Mouse (Mus musculus): ENCODE measurements around the gene Gcnt2. TPM values are rescaled to one million over a fixed set of nuclear protein-coding genes. Genes with fewer than 3 reads are reported as not detected.
"Not testable (repeated sequence)": the region's sequence is repeated elsewhere in the genome, so short reads cannot be mapped to it uniquely, and the experiment has no call there.

Gene Gcnt2
- polyA plus RNA-seq, 1 experiment from 2014 or later, result 3.6 TPM

DNA sequence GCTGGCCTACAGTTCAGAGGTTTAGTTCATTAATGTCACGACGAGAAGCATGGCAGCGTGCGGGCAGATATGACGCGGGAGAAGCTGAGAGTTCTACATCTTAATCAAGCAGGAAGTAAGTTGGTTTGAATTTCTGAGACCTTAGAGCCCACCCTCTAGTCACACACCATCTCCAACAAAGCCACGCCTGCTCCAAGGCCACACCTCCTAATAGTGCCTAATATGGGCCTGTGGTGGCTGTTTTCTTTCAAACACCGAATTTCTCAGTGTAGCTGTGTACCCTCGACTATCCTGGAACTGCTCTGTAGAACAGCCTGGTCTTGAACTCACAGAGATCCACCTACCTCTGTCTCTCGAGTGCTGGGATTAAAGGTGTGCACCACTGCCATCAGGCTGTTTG, 108.1 kb downstream of the Gcnt2 start:
- ATAC-seq (ENCODE audit: low FRiP score), result no peak
- Histone ChIP-seq H3K27ac (no peak overlapping the region), H3K36me3 (replicated peaks) (no peaks in the 10 kb centered on the region), H3K9me3 (no peaks in the 10 kb centered on the region), H3K4me1 (no peaks in the 10 kb centered on the region), H3K27me3 (no peaks in the 10 kb centered on the region), H3K4me3 (replicated peaks) (no peak overlapping the region), H3K9ac (no peak overlapping the region), H3K4me2 (no peak overlapping the region)
- WGBS, result 87% methylated on average over 10 of the region's 10 CpGs

DNA sequence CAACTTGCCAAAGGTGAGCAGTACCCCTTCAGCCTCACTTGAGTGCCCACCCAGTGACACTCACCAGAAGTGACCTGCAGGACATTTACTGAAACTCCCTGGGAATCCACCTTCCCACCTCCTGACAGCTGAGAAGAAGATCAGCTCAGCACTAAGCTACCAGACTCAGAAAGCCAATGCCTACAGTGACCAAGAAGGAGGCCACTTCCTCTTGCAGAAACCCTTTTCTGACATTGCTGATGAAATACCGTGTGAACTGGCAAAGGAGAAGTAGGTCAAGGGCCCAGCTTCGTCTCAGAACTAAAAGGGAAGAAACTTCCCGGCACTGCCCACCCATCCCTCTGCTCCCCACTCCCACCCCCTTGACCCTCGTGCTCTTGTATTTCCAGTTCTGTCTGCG, 109.0 kb downstream of the Gcnt2 start:
- Histone ChIP-seq H3K4me1 (no peaks in the 10 kb centered on the region), H3K27me3 (no peaks in the 10 kb centered on the region)
- WGBS, result 86% methylated on average over 5 of the region's 5 CpGs

DNA sequence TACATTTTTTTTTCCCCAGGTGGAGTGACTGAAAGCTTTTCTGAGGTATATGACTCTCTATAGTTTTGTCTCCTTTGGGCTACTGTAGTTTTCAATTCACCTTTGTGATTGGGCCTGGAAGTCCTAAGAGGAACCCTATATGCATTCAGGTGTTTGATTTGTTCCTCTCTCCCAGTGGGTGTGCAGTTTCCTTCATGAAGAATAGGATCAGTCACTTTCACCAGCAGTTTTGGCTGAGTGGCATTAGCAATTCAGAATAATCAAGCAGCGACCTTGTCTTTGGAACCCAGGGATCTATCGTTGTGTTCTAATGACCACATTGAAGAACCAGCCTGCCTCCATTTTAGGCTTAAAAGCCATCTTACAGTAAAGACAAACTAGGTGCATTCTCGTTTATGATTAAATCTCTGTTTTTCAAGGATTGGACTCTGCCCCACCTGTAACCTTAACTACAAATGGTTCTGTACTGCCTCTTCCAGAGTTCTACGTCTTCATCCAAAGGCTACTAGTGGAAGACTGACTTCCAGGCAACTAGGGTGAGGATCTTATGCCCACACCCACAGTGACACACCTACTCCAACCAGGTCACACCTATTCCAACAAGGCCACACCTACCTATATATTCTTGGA, 110.3 kb downstream of the Gcnt2 start:
- H3K36me3 ChIP-seq (replicated peaks), result no peaks in the 10 kb centered on the region
- no peak for ATAC-seq (ENCODE audit: low FRiP score)
- no peak overlapping the region for H3K4me2 ChIP-seq
- H3K4me1 ChIP-seq, result no peaks in the 10 kb centered on the region
- no peak overlapping the region for H3K27ac ChIP-seq
- 92% methylated on average over 4 of the region's 4 CpGs for WGBS
- H3K27me3 ChIP-seq, result no peaks in the 10 kb centered on the region
- no peak overlapping the region for H3K4me3 ChIP-seq (replicated peaks)
- H3K9ac ChIP-seq, result no peak overlapping the region
- no peaks in the 10 kb centered on the region for H3K9me3 ChIP-seq

More for the DNA sequence above, 109.0 kb downstream of the Gcnt2 start:
- H3K27ac ChIP-seq, result no peak overlapping the region
- H3K4me3 ChIP-seq (replicated peaks), result no peak overlapping the region
- no peaks in the 10 kb centered on the region for H3K9me3 ChIP-seq
- no peaks in the 10 kb centered on the region for H3K36me3 ChIP-seq (replicated peaks)
- H3K4me2 ChIP-seq, result no peak overlapping the region
- ATAC-seq (ENCODE audit: low FRiP score), result no peak
- no peak overlapping the region for H3K9ac ChIP-seq

DNA sequence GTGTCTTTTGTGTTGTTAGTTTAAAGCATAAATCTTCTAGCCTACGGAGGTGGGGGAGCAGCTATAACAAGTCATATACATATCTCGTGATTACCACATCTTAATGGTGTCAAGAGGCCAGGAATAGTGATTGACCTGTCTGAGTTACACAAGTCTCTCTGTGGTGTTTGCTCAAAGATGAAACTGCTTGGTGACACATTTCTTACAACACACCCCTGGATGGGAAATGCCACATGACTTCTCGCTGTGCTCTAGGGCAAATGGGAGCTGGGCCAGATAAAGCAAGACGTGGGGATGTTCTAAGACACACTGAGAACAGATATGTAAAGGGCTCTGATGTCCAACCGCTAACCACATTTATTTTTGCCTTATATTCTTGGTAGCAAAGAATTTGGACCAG, 111.7 kb downstream of the Gcnt2 start:
- WGBS, result 94% methylated on average over 5 of the region's 5 CpGs
- Histone ChIP-seq H3K9ac (no peak overlapping the region), H3K4me1 (no peaks in the 10 kb centered on the region), H3K4me2 (no peak overlapping the region), H3K27ac (no peak overlapping the region), H3K36me3 (replicated peaks) (no peaks in the 10 kb centered on the region), H3K27me3 (no peaks in the 10 kb centered on the region), H3K9me3 (no peaks in the 10 kb centered on the region), H3K4me3 (replicated peaks) (no peak overlapping the region)
- ATAC-seq (ENCODE audit: low FRiP score), result no peak

DNA sequence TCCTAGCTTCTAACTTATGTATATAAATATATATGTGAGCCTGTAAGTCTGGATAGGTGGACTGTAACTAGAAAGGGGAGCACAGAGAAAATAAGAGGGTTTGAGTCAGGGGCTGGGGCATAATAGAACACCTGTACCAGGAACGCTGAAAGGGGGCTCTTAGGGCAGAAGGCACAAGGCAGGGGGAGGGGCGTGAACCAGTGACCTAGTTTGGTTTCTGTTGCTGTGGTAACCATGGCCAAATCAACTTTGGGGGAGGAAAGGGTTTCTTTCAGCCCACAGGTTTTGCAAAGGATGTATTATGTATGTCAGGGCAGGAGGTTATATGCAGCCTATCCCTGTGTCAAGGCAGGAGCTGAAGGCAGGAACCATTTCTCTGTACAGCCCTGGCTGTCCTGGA, 112.3 kb downstream of the Gcnt2 start:
- Histone ChIP-seq H3K27ac (no peak overlapping the region), H3K9me3 (no peaks in the 10 kb centered on the region), H3K4me1 (no peaks in the 10 kb centered on the region), H3K36me3 (replicated peaks) (no peaks in the 10 kb centered on the region), H3K4me2 (no peak overlapping the region), H3K4me3 (replicated peaks) (no peak overlapping the region), H3K9ac (no peak overlapping the region), H3K27me3 (no peaks in the 10 kb centered on the region)
- whole genome bisulfite sequencing, result 83% methylated on average over 2 of the region's 2 CpGs
- ATAC-seq (ENCODE audit: low FRiP score), result no peak

DNA sequence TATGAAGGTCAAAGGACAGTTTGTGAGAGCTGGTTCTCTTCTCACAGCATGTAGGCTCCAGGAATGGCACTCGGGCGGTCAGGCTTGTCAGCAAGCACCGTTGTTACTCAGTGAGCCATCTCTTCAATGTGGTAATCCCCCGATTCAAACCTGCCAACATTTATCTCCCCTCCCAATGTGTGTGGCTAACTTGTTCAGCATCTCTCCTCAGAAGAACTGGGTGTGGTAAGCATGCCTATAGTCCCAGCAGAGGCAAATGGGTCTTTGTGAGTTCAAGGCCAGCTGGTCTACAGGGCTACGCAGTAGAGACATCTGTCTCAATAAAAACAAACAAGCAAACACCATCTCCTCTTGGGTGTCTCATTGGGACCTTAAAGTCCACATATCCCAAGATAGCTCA, 113.4 kb downstream of the Gcnt2 start:
- WGBS, result 89% methylated on average over 5 of the region's 5 CpGs
- H3K4me2 ChIP-seq, result no peak overlapping the region

DNA sequence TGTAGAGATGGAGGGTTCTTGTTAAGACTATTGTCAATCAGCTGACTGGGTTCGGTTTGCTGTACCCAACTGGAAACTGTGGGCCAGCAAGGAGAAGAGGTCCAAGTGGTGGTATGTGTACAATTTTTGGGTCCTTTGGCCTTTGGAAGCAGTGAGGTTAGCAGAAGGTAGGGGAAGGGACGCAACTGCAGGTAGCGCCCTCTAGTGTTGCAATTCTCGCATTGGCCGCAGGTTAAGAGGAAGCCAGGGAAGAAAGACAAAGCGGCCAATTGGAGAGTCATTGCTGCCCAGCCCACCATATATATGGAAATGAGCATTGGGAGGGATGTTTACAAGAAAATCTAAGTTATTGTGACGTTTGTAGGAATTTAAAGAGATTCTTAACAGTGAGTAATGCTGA, 118.1 kb downstream of the Gcnt2 start:
- Histone ChIP-seq H3K27ac (no peak overlapping the region), H3K4me3 (replicated peaks) (no peak overlapping the region), H3K4me2 (no peak overlapping the region), H3K9ac (no peak overlapping the region), H3K27me3 (no peaks in the 10 kb centered on the region), H3K9me3 (no peaks in the 10 kb centered on the region), H3K36me3 (replicated peaks) (no peaks in the 10 kb centered on the region), H3K4me1 (no peaks in the 10 kb centered on the region)
- no peak for ATAC-seq (ENCODE audit: low FRiP score)
- WGBS, result 9% methylated on average over 7 of the region's 7 CpGs

More for the DNA sequence above, 113.4 kb downstream of the Gcnt2 start:
- H3K9me3 ChIP-seq, result no peaks in the 10 kb centered on the region
- no peak overlapping the region for H3K9ac ChIP-seq
- H3K27ac ChIP-seq, result no peak overlapping the region
- no peak overlapping the region for H3K4me3 ChIP-seq (replicated peaks)
- ATAC-seq (ENCODE audit: low FRiP score), result no peak
- no peaks in the 10 kb centered on the region for H3K36me3 ChIP-seq (replicated peaks)
- no peaks in the 10 kb centered on the region for H3K27me3 ChIP-seq
- H3K4me1 ChIP-seq, result no peaks in the 10 kb centered on the region

DNA sequence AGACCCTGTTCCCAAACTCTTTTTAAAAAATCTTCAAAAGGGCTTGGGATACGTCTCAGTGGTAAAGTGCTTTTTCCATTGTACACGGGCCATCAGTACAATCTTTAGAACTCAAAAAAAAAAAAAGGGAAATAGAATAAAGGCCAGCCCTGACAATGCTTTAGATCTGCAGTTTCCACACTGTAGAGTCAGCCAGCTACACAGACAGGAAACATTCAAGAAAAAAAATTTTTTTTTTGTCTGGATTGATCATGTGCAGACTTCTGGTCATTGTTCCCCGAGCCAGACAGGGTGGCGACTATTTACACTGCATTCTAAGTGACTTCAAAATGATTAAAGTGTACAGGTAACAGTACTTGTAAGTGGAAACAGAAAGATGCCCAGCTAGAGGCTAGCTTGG, 119.1 kb downstream of the Gcnt2 start:
- no peaks in the 10 kb centered on the region for H3K9me3 ChIP-seq
- no peak overlapping the region for H3K4me3 ChIP-seq (replicated peaks)
- no peaks in the 10 kb centered on the region for H3K36me3 ChIP-seq (replicated peaks)
- no peak overlapping the region for H3K9ac ChIP-seq
- H3K4me1 ChIP-seq, result no peaks in the 10 kb centered on the region
- H3K4me2 ChIP-seq, result no peak overlapping the region
- no peaks in the 10 kb centered on the region for H3K27me3 ChIP-seq
- WGBS, result 89% methylated on average over 4 of the region's 4 CpGs
- no peak overlapping the region for H3K27ac ChIP-seq
- ATAC-seq (ENCODE audit: low FRiP score), result no peak

DNA sequence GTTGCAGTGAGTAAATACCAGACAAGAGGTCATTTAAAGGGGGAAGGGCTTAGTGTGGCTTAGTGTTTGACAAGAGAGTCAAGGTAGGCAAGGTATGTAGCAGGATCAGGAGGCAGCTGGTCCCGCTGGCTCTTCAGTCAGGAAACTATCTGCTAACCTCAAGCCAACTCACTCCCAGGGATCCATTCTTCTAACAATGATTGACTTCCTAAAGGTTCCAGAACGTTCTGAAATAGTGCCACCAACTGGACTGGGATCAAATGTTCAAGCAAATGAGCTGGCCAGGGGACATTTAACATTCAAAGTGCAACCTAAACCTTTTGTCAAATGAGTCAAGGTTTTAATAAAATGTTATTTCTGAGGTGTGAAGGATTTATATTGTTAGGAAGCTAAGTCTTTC, 119.8 kb downstream of the Gcnt2 start:
- ATAC-seq (ENCODE audit: low FRiP score), result no peak
- Histone ChIP-seq H3K27me3 (no peaks in the 10 kb centered on the region), H3K27ac (no peak overlapping the region), H3K4me3 (replicated peaks) (no peak overlapping the region), H3K9me3 (no peaks in the 10 kb centered on the region), H3K4me2 (no peak overlapping the region), H3K9ac (no peak overlapping the region), H3K36me3 (replicated peaks) (no peaks in the 10 kb centered on the region), H3K4me1 (no peaks in the 10 kb centered on the region)
- WGBS, result 65% methylated on average over 2 of the region's 2 CpGs

DNA sequence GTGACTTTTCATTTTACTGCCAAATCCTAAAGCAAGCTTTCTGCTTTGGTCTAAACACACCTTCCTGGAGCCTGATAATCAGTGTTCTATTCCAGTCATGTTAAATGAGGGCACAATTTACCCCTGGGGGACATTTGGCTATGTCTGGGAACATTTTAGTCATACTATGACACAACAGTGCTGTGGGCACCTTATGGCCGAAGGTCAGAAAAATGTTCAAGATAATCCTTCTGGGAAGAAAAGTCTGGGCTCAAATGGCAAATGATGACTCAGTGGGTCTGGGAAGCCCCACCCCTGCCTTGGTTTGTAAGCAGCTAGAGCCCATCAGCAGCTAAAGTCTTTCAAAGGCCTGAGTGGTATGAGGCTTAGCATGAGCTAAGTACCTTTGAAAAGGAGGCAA, 123.2 kb downstream of the Gcnt2 start:
- H3K27me3 ChIP-seq, result no peaks in the 10 kb centered on the region
- H3K27ac ChIP-seq, result no peak overlapping the region
- no peak overlapping the region for H3K4me2 ChIP-seq
- H3K4me1 ChIP-seq, result no peaks in the 10 kb centered on the region
- no peaks in the 10 kb centered on the region for H3K36me3 ChIP-seq (replicated peaks)
- no peak for ATAC-seq (ENCODE audit: low FRiP score)
- 82% methylated on average over 1 of the region's 1 CpGs for WGBS
- H3K4me3 ChIP-seq (replicated peaks), result no peak overlapping the region
- H3K9me3 ChIP-seq, result no peaks in the 10 kb centered on the region
- no peak overlapping the region for H3K9ac ChIP-seq

DNA sequence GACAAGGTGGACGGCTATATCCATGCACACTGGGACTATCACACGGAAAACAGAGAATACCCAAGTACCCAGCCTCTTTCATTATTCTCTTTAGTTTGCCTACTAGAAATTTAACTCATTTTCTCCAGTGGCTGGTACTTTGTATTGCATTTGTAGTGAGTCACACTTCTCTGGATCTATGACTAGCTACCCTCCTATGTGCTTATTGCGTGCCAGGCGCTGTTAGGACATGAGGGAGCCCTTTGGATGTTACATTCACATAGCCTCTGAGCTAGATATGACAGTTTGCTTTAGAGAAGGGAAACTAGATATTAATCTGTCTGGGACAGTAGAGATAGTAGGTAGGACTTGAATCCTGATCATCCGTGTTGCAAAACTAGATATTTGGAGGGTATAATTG, 126.5 kb downstream of the Gcnt2 start:
- no peak overlapping the region for H3K4me2 ChIP-seq
- H3K4me3 ChIP-seq (replicated peaks), result no peak overlapping the region
- 92% methylated on average over 5 of the region's 5 CpGs for WGBS
- H3K27me3 ChIP-seq, result peaks cover 10% of the 10 kb centered on the region
- H3K9ac ChIP-seq, result no peak overlapping the region
- no peak for ATAC-seq (ENCODE audit: low FRiP score)
- no peaks in the 10 kb centered on the region for H3K36me3 ChIP-seq (replicated peaks)
- no peaks in the 10 kb centered on the region for H3K9me3 ChIP-seq
- no peak overlapping the region for H3K27ac ChIP-seq
- no peaks in the 10 kb centered on the region for H3K4me1 ChIP-seq

DNA sequence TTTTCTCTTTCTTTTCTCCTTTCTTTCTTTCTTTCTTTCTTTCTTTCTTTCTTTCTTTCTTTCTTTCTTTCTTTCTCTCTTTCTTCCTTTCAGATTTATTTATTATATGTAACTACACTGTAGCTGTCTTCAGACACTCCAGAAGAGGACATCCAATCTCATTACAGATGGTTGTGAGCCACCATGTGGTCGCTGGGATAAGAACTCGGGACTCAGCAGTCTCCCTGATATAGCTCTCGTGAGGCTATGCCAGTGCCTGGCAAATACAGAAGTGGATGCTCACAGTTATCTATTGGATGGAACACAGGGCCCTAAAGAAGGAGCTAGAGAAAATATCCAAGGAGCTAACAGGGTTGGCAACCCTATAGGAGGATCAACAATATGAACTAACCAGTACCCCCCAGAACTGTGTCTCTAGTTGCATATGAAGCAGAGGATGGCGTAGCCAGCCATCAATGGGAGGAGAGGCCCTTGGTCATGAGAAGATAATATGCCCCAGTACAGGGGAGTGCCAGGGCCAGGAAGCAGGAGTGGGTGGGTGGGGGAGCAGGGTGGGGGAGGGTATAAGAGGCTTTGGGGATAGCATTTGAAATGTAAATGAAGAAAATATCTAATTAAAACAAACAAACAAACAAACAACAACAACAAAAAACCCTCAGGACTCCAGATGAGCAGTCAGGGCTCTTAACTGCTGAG, 128.2 kb downstream of the Gcnt2 start:
- H3K9me3 ChIP-seq; H3K27ac ChIP-seq; H3K4me1 ChIP-seq; H3K4me3 ChIP-seq (replicated peaks); ATAC-seq (ENCODE audit: low FRiP score); H3K9ac ChIP-seq; H3K36me3 ChIP-seq (replicated peaks); H3K4me2 ChIP-seq: not testable (repeated sequence)
- WGBS, result 78% methylated on average over 4 of the region's 4 CpGs
- H3K27me3 ChIP-seq, result peaks cover 18% of the 10 kb centered on the region

DNA sequence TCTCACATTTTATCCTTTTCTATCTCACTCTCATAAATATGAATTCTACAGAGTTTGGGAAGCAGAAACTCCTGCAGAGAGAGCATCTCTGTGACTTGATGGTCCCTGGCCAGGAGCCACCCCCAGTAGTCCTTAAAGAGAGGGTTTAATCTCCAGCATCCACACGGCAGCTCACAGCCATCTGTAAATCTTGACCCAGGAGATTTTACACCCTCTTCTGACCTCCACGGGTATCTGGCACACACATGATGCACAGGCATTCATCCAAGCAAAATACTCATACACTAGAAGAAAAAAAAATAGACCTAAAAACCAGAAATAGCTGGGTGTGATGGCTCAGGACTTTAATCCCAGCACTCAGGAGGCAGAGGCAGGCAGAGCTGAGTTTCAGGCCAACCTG, 128.9 kb downstream of the Gcnt2 start:
- Histone ChIP-seq H3K9me3 (no peaks in the 10 kb centered on the region), H3K9ac (no peak overlapping the region), H3K27ac (no peak overlapping the region), H3K36me3 (replicated peaks) (no peaks in the 10 kb centered on the region), H3K27me3 (peaks cover 23% of the 10 kb centered on the region), H3K4me2 (no peak overlapping the region), H3K4me3 (replicated peaks) (no peak overlapping the region), H3K4me1 (no peaks in the 10 kb centered on the region)
- ATAC-seq (ENCODE audit: low FRiP score), result no peak
- WGBS, result 80% methylated on average over 2 of the region's 2 CpGs

Measured in forebrain, embryonic 12.5 days (tissue).